Mouse (Mus musculus): ENCODE measurements around the gene Plekhm3. TPM values are rescaled to one million over a fixed set of nuclear protein-coding genes. Genes with fewer than 3 reads are reported as not detected.

Plekhm3 gene
- total and polyA plus RNA-seq, 2 experiments from 2014 or later = 5.3 to 13.2 TPM

GRCm38 (mm10) chr1:64817709-64818108, 138.9 kb downstream of the Plekhm3 start:
- Histone ChIP-seq H3K4me3 (ENCODE audit: low read depth, low read length) (no peak overlapping the region), H3K4me1 (ENCODE audit: insufficient read depth) (no peaks in the 10 kb centered on the region), H3K27me3 (ENCODE audit: insufficient read depth, low read length) (no peaks in the 10 kb centered on the region), H3K9ac (no peak overlapping the region), H3K9me3 (ENCODE audit: low read length) (no peaks in the 10 kb centered on the region), H3K36me3 (ENCODE audit: insufficient read depth) (no peaks in the 10 kb centered on the region), H3K27ac (ENCODE audit: low read depth, low read length) (no peak overlapping the region), H3K4me2 (ENCODE audit: low read depth) (no peak overlapping the region)
- DNase-seq (no peak), ATAC-seq (no peak)
- 82% methylated on average over 5 of the region's 5 CpGs for WGBS
- TF ChIP-seq CTCF (IDR thresholded peaks at IDR 0.05; ENCODE audit: low read depth) = no peak

- no peak overlapping the region for H3K27ac ChIP-seq (ENCODE audit: low read depth, low read length)
- no peaks in the 10 kb centered on the region for H3K4me1 ChIP-seq (ENCODE audit: insufficient read depth)
- H3K4me2 ChIP-seq (ENCODE audit: low read depth) = no peak overlapping the region
- ATAC-seq (no peak), DNase-seq (no peak)
- no peaks in the 10 kb centered on the region for H3K27me3 ChIP-seq (ENCODE audit: insufficient read depth, low read length)
- no peaks in the 10 kb centered on the region for H3K9me3 ChIP-seq (ENCODE audit: low read length)
- H3K36me3 ChIP-seq (ENCODE audit: insufficient read depth) = no peaks in the 10 kb centered on the region
- 96% methylated on average over 2 of the region's 2 CpGs for WGBS
- H3K4me3 ChIP-seq (ENCODE audit: low read depth, low read length) = no peak overlapping the region
- TF ChIP-seq CTCF (IDR thresholded peaks at IDR 0.05; ENCODE audit: low read depth) = no peak
- no peak overlapping the region for H3K9ac ChIP-seq
These were observed 143.4 kb downstream of the Plekhm3 start for GRCm38 (mm10) chr1:64813182-64813581.

- DNase-seq = no peak
- H3K9me3 ChIP-seq (ENCODE audit: low read length) = no peaks in the 10 kb centered on the region
- H3K4me2 ChIP-seq (ENCODE audit: low read depth) = no peak overlapping the region
- H3K36me3 ChIP-seq (ENCODE audit: insufficient read depth) = no peaks in the 10 kb centered on the region
- no peak overlapping the region for H3K4me3 ChIP-seq (ENCODE audit: low read depth, low read length)
- H3K4me1 ChIP-seq (ENCODE audit: insufficient read depth) = no peaks in the 10 kb centered on the region
- WGBS = 93% methylated on average over 1 of the region's 1 CpGs
- no peak overlapping the region for H3K27ac ChIP-seq (ENCODE audit: low read depth, low read length)
- H3K27me3 ChIP-seq (ENCODE audit: insufficient read depth, low read length) = no peaks in the 10 kb centered on the region
- H3K9ac ChIP-seq = no peak overlapping the region
- ATAC-seq = no peak
- TF ChIP-seq CTCF (IDR thresholded peaks at IDR 0.05; ENCODE audit: low read depth) = no peak
These were observed 144.7 kb downstream of the Plekhm3 start for GRCm38 (mm10) chr1:64811956-64812355.

GRCm38 (mm10) chr1:64809085-64809484, 147.5 kb downstream of the Plekhm3 start:
- Histone ChIP-seq H3K9me3 (ENCODE audit: low read length) (no peaks in the 10 kb centered on the region), H3K4me2 (ENCODE audit: low read depth) (no peak overlapping the region), H3K4me3 (ENCODE audit: low read depth, low read length) (no peak overlapping the region), H3K9ac (no peak overlapping the region), H3K36me3 (ENCODE audit: insufficient read depth) (no peaks in the 10 kb centered on the region), H3K4me1 (ENCODE audit: insufficient read depth) (no peaks in the 10 kb centered on the region), H3K27ac (ENCODE audit: low read depth, low read length) (no peak overlapping the region), H3K27me3 (ENCODE audit: insufficient read depth, low read length) (no peaks in the 10 kb centered on the region)
- DNase-seq (no peak), ATAC-seq (no peak)
- TF ChIP-seq CTCF (IDR thresholded peaks at IDR 0.05; ENCODE audit: low read depth) = no peak
- 20% methylated on average over 2 of the region's 2 CpGs for WGBS

GRCm38 (mm10) chr1:64807766-64808165, 148.9 kb downstream of the Plekhm3 start:
- no peak for DNase-seq
- Histone ChIP-seq H3K4me3 (ENCODE audit: low read depth, low read length) (no peak overlapping the region), H3K4me2 (ENCODE audit: low read depth) (no peak overlapping the region), H3K36me3 (ENCODE audit: insufficient read depth) (no peaks in the 10 kb centered on the region), H3K9ac (no peak overlapping the region), H3K27me3 (ENCODE audit: insufficient read depth, low read length) (no peaks in the 10 kb centered on the region), H3K27ac (ENCODE audit: low read depth, low read length) (no peak overlapping the region), H3K4me1 (ENCODE audit: insufficient read depth) (no peaks in the 10 kb centered on the region), H3K9me3 (ENCODE audit: low read length) (no peaks in the 10 kb centered on the region)
- WGBS = 26% methylated on average over 1 of the region's 1 CpGs
- no peak for TF ChIP-seq CTCF (IDR thresholded peaks at IDR 0.05; ENCODE audit: low read depth)
- ATAC-seq = no peak

- Histone ChIP-seq H3K4me1 (ENCODE audit: insufficient read depth) (no peaks in the 10 kb centered on the region), H3K4me2 (ENCODE audit: low read depth) (no peak overlapping the region), H3K36me3 (ENCODE audit: insufficient read depth) (no peaks in the 10 kb centered on the region), H3K27me3 (ENCODE audit: insufficient read depth, low read length) (no peaks in the 10 kb centered on the region), H3K27ac (ENCODE audit: low read depth, low read length) (no peak overlapping the region), H3K4me3 (ENCODE audit: low read depth, low read length) (no peak overlapping the region), H3K9me3 (ENCODE audit: low read length) (no peaks in the 10 kb centered on the region), H3K9ac (no peak overlapping the region)
- WGBS = 41% methylated on average over 2 of the region's 2 CpGs
- TF ChIP-seq CTCF (IDR thresholded peaks at IDR 0.05; ENCODE audit: low read depth) = no peak
- DNase-seq = no peak
- ATAC-seq = no peak
These were observed 151.4 kb downstream of the Plekhm3 start for GRCm38 (mm10) chr1:64805217-64805616.

GRCm38 (mm10) chr1:64802631-64803030, 154.0 kb downstream of the Plekhm3 start:
- H3K36me3 ChIP-seq (ENCODE audit: insufficient read depth) = no peaks in the 10 kb centered on the region
- no peak overlapping the region for H3K4me3 ChIP-seq (ENCODE audit: low read depth, low read length)
- no peak overlapping the region for H3K9ac ChIP-seq
- H3K9me3 ChIP-seq (ENCODE audit: low read length) = no peaks in the 10 kb centered on the region
- no peaks in the 10 kb centered on the region for H3K27me3 ChIP-seq (ENCODE audit: insufficient read depth, low read length)
- H3K4me2 ChIP-seq (ENCODE audit: low read depth) = no peak overlapping the region
- ATAC-seq (no peak), DNase-seq (no peak)
- 66% methylated on average over 6 of the region's 6 CpGs for WGBS
- TF ChIP-seq CTCF (IDR thresholded peaks at IDR 0.05; ENCODE audit: low read depth) = no peak
- H3K4me1 ChIP-seq (ENCODE audit: insufficient read depth) = no peaks in the 10 kb centered on the region
- no peak overlapping the region for H3K27ac ChIP-seq (ENCODE audit: low read depth, low read length)

- Histone ChIP-seq H3K9me3 (ENCODE audit: low read length) (no peaks in the 10 kb centered on the region), H3K27me3 (ENCODE audit: insufficient read depth, low read length) (no peaks in the 10 kb centered on the region), H3K4me1 (ENCODE audit: insufficient read depth) (0 out of 2 replicates have a peak, but pooled peaks cover under 1% of the 10 kb centered on the region), H3K36me3 (ENCODE audit: insufficient read depth) (peaks cover 9% of the 10 kb centered on the region; the same call in 1 of the 2 replicates), H3K4me2 (ENCODE audit: low read depth) (no peak overlapping the region), H3K9ac (no peak overlapping the region), H3K27ac (ENCODE audit: low read depth, low read length) (no peak overlapping the region), H3K4me3 (ENCODE audit: low read depth, low read length) (no peak overlapping the region)
- no peak for TF ChIP-seq CTCF (IDR thresholded peaks at IDR 0.05; ENCODE audit: low read depth)
- ATAC-seq = no peak
- WGBS = 93% methylated on average over 3 of the region's 3 CpGs
- DNase-seq = no peak
These were observed 159.0 kb downstream of the Plekhm3 start for GRCm38 (mm10) chr1:64797621-64798020.
